Mouse (Mus musculus) testis, postnatal 10 days (tissue): Measurements from ENCODE around the gene Nbeal2.

Source experiments
- DNase-seq: peaks from one replicate; pipeline ENCODE4 v3.0.0; 2021; ENCODE audit warnings: low spot score

Nbeal2 gene

DNA sequence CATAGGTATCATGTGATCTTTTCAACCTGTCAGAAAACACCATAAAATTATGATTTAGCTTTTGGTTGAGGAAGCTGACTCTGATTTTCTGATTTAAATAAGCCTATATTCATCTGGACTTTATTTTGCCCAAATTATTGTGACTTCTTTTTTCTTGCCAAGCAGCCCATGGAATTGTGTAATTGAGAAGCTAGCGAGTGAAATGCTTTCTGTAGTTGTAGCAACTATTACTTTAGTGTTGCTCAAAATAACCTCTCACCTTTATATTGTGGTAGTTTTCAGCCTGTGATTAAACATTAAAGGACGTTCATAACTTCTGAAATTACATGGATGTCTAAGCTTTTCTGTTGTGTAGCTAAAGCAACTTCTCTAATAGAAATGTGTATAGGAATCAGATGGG is 71.8 kb downstream of the Nbeal2 start:
- no peak for DNase-seq
